Comparison of ENCODE assay signal across 13 mouse cellular contexts in genomic region chr5:125583836-125584235, GRCm38 (mm10). TPM values are rescaled to one million over a fixed set of nuclear protein-coding genes. Genes with fewer than 3 reads are reported as not detected.
A peak's percentile ranks its signal among the peaks of the same experiment; 100 is the strongest.
DNase-seq lines count a peak whose midpoint lies in the region; ATAC-seq lines count a peak whose summit lies in the region.
"Had no signal": no experiment of that assay in that cellular context is flagged by ENCODE, and none has a peak within 500 bp of the region (broad histone marks: within the 10 kb centered on the region; RNA-seq: fewer than 3 reads in every experiment).

No protein-coding gene starts in this region.

- 0 out of 2 replicates have a peak overlapping the region, but pooled peaks have one; percentile 28 for H3K27ac ChIP-seq in midbrain, embryonic 16.5 days (ENCODE audit: low read length)
- no peak overlapping the region for H3K27ac ChIP-seq in midbrain, embryonic 10.5 days (replicated peaks)
- H3K27ac ChIP-seq: embryonic facial prominence, embryonic 12.5 days; heart, adult 2 months; liver, embryonic 13.5 days had no signal

- 58% methylated on average over 8 of the region's 8 CpGs for WGBS in midbrain, embryonic 16.5 days
- WGBS in midbrain, embryonic 10.5 days: 83% methylated on average over 8 of the region's 8 CpGs

- no peak for ATAC-seq in midbrain, embryonic 16.5 days
- ATAC-seq: intestine, embryonic 16.5 days had no signal

- no peaks in the 10 kb centered on the region for H3K27me3 ChIP-seq in midbrain, embryonic 16.5 days (ENCODE audit: control insufficient read depth, insufficient read depth, low read depth, low read length)
- H3K27me3 ChIP-seq in midbrain, embryonic 10.5 days (ENCODE audit: low read depth, poor library complexity, severe bottlenecking): no peaks in the 10 kb centered on the region
- H3K27me3 ChIP-seq: embryonic facial prominence, embryonic 12.5 days; liver, embryonic 13.5 days had no signal

- 0 out of 2 replicates have a peak overlapping the region, but pooled peaks have one; percentile 6 for H3K9ac ChIP-seq in midbrain, embryonic 16.5 days (ENCODE audit: low read depth, low read length)
- H3K9ac ChIP-seq: embryonic facial prominence, embryonic 12.5 days; liver, embryonic 13.5 days had no signal

- no peak overlapping the region for H3K4me2 ChIP-seq in midbrain, embryonic 16.5 days (ENCODE audit: low read length)
- H3K4me2 ChIP-seq: embryonic facial prominence, embryonic 12.5 days; liver, embryonic 13.5 days had no signal

- H3K9me3 ChIP-seq in midbrain, embryonic 16.5 days (replicated peaks; ENCODE audit: control insufficient read depth, low read length, poor library complexity, severe bottlenecking): no peaks in the 10 kb centered on the region
- H3K9me3 ChIP-seq in midbrain, embryonic 10.5 days (replicated peaks): 0 out of 2 replicates have a peak, but pooled peaks cover 4% of the 10 kb centered on the region
- H3K9me3 ChIP-seq: embryonic facial prominence, embryonic 12.5 days; liver, embryonic 13.5 days had no signal

- no peak overlapping the region for H3K4me3 ChIP-seq in midbrain, embryonic 16.5 days (ENCODE audit: low read depth, low read length)
- H3K4me3 ChIP-seq in midbrain, embryonic 10.5 days: no peak overlapping the region
- H3K4me3 ChIP-seq: embryonic facial prominence, embryonic 12.5 days; heart, adult 2 months; liver, embryonic 13.5 days had no signal

- no peaks in the 10 kb centered on the region for H3K36me3 ChIP-seq in midbrain, embryonic 16.5 days (ENCODE audit: control insufficient read depth, insufficient read depth, low read length)
- no peaks in the 10 kb centered on the region for H3K36me3 ChIP-seq in midbrain, embryonic 10.5 days
- H3K36me3 ChIP-seq: embryonic facial prominence, embryonic 12.5 days; liver, embryonic 13.5 days had no signal

- intact Hi-C loops in left cerebral cortex, postnatal 14 days (cut with DNase I): no loop called here

- peaks cover 10% of the 10 kb centered on the region; the same call in 1 of the 2 replicates for H3K4me1 ChIP-seq in midbrain, embryonic 16.5 days (ENCODE audit: control insufficient read depth, insufficient read depth, low read length)
- peaks cover 7% of the 10 kb centered on the region; the same call in 1 of the 2 replicates for H3K4me1 ChIP-seq in midbrain, embryonic 10.5 days
- H3K4me1 ChIP-seq: embryonic facial prominence, embryonic 12.5 days; liver, embryonic 13.5 days had no signal

- peak; percentile 49 for DNase-seq in cerebellum, postnatal 10 days
- no peak for DNase-seq in cerebellum, adult 8-10 months
- DNase-seq in midbrain, embryonic 10.5 days (ENCODE audit: low spot score): no peak
- peak; percentile 31 for DNase-seq in NIH3T3 (ENCODE audit: low read depth)
- DNase-seq in left cerebral cortex, postnatal 14 days (ENCODE audit: low spot score in 2 of 2): peak; percentile 44 to 78
- no peak for DNase-seq in gastrocnemius, postnatal 4 days (ENCODE audit: low spot score in 2 of 2)
- DNase-seq in ovary, postnatal 10 days (ENCODE audit: low spot score): no peak
- DNase-seq: heart, adult 2 months; liver, embryonic 13.5 days had no signal

RNA-seq across cellular contexts. Expression of gene Tmem132b, which starts 52.3 kb away (rescaled TPM):
- polyA plus RNA-seq in midbrain, embryonic 16.5 days (2015; fragmentation: Nextera tagmentation; extraction: Ambion mirVana): 5.5 and 6.6 TPM in 2 replicates
- 0.20 and 0.29 TPM in 2 replicates for polyA plus RNA-seq in midbrain, embryonic 10.5 days (2016; fragmentation: Nextera tagmentation; extraction: Ambion mirVana)
- 100 to 1,000 TPM; 136 to 152 TPM for total RNA-seq in left cerebral cortex, postnatal 14 days (2021)
- total RNA-seq in gastrocnemius, postnatal 4 days (2021): under 1 TPM; 0.32 to 0.39 TPM
- total RNA-seq: heart, adult 2 months; heart, postnatal 25 days had no signal
- polyA plus RNA-seq: heart, adult 2 months had no signal

Comparison
In these comparisons a context has a peak if more than half of its experiments do, and no peak if none do; other contexts are left out.
1. DNase-seq: peak in cerebellum, postnatal 10 days (2 of 2), NIH3T3 (single experiment) and left cerebral cortex, postnatal 14 days (2 of 2); none in cerebellum, adult 8-10 months (single experiment), midbrain, embryonic 10.5 days (single experiment), gastrocnemius, postnatal 4 days (0 of 2) and ovary, postnatal 10 days (single experiment).
2. RNA of gene Tmem132b, which starts 52.3 kb away (total RNA-seq): 136 to 152 TPM in left cerebral cortex, postnatal 14 days; 0.32 to 0.39 TPM in gastrocnemius, postnatal 4 days; every median in the first group is over 10 times any median in the second.